ENCODE assay signal across 14 mouse cellular contexts in genomic region chr10:71332376-71332775, GRCm38 (mm10). TPM values are rescaled to one million over a fixed set of nuclear protein-coding genes. Genes with fewer than 3 reads are reported as not detected.
DNase-seq lines count a peak whose midpoint lies in the region; ATAC-seq and TF ChIP-seq lines count a peak whose summit lies in the region.
"Had no signal": no experiment of that assay in that cellular context is flagged by ENCODE, and none has a peak within 500 bp of the region (broad histone marks: within the 10 kb centered on the region; RNA-seq: fewer than 3 reads in every experiment).

No protein-coding gene starts in this region.

- H3K36me3 ChIP-seq in heart, postnatal 0 days (replicated peaks; ENCODE audit: control insufficient read depth, insufficient read depth, low read length) = peaks cover 70% of the 10 kb centered on the region
- H3K36me3 ChIP-seq in liver, embryonic 14.5 days (replicated peaks; ENCODE audit: control insufficient read depth, insufficient read depth, low read depth) = peaks cover 19% of the 10 kb centered on the region
- peaks cover 82% of the 10 kb centered on the region for H3K36me3 ChIP-seq in liver, embryonic 12.5 days
- peaks cover 17% of the 10 kb centered on the region for H3K36me3 ChIP-seq in ES-Bruce4 (ENCODE audit: control insufficient read depth, insufficient read depth, low read length, poor library complexity, severe bottlenecking)

- peak; percentile 11; the same call in 1 of the 2 replicates for TF ChIP-seq CTCF in heart, postnatal 0 days (IDR thresholded peaks at IDR 0.05; ENCODE audit: low read depth)
- TF ChIP-seq CTCF in liver, embryonic 14.5 days (IDR thresholded peaks at IDR 0.05; ENCODE audit: low read depth) = peak; percentile 40; the same call in 1 of the 2 replicates
- peak; percentile 43 for TF ChIP-seq CTCF in ES-Bruce4 (IDR thresholded peaks at IDR 0.05; ENCODE audit: low read depth, low read length)
- peak; percentile 5; the same call in 1 of the 2 replicates for TF ChIP-seq CTCF in brain, embryonic 14.5 days (IDR thresholded peaks at IDR 0.05; ENCODE audit: borderline replicate concordance, extremely low read depth, insufficient read depth, insufficient read length)

- TF ChIP-seq POLR2A in ES-Bruce4 (IDR thresholded peaks at IDR 0.05; ENCODE audit: insufficient read depth, low read length) = no peak
- TF ChIP-seq POLR2A in brain, embryonic 14.5 days (IDR thresholded peaks at IDR 0.05; ENCODE audit: borderline replicate concordance, extremely low read depth, insufficient read depth, insufficient read length, poor library complexity, severe bottlenecking) = no peak

- H3K27me3 ChIP-seq in heart, postnatal 0 days (ENCODE audit: control insufficient read depth, insufficient read depth, low read length) = no peaks in the 10 kb centered on the region
- no peaks in the 10 kb centered on the region for H3K27me3 ChIP-seq in liver, embryonic 14.5 days (ENCODE audit: control insufficient read depth, insufficient read depth, low read length)
- H3K27me3 ChIP-seq in liver, embryonic 12.5 days (replicated peaks) = no peaks in the 10 kb centered on the region
- H3K27me3 ChIP-seq in ES-Bruce4 (ENCODE audit: control insufficient read depth, insufficient read depth, low read length, poor library complexity, severe bottlenecking) = no peaks in the 10 kb centered on the region
- H3K27me3 ChIP-seq: hindbrain, embryonic 15.5 days; liver, embryonic 15.5 days had no signal

- WGBS in heart, postnatal 0 days = 92% methylated on average over 4 of the region's 4 CpGs
- 80% methylated on average over 4 of the region's 4 CpGs for WGBS in liver, embryonic 14.5 days (ENCODE audit: insufficient replicate concordance)
- 84% methylated on average over 4 of the region's 4 CpGs for WGBS in liver, embryonic 12.5 days (ENCODE audit: insufficient replicate concordance)

- no peak overlapping the region for H3K27ac ChIP-seq in heart, postnatal 0 days (ENCODE audit: low read depth)
- H3K27ac ChIP-seq in liver, embryonic 14.5 days = no peak overlapping the region
- H3K27ac ChIP-seq in liver, embryonic 12.5 days = no peak overlapping the region
- no peak overlapping the region for H3K27ac ChIP-seq in ES-Bruce4 (ENCODE audit: insufficient read depth, low read length)
- H3K27ac ChIP-seq: hindbrain, embryonic 15.5 days; liver, embryonic 15.5 days had no signal

- no peak for ATAC-seq in heart, postnatal 0 days (ENCODE audit: insufficient read depth, low read depth)
- ATAC-seq in liver, embryonic 14.5 days (ENCODE audit: insufficient read depth) = no peak
- ATAC-seq in liver, embryonic 12.5 days = no peak

- no peak for TF ChIP-seq EP300 in heart, postnatal 0 days (IDR thresholded peaks at IDR 0.05; ENCODE audit: low read depth)
- TF ChIP-seq EP300 in liver, embryonic 14.5 days (IDR thresholded peaks at IDR 0.05; ENCODE audit: low read depth) = no peak
- no peak for TF ChIP-seq EP300 in ES-Bruce4 (IDR thresholded peaks at IDR 0.05; ENCODE audit: insufficient read depth, low read depth, low read length)

- no peak overlapping the region for H3K4me2 ChIP-seq in heart, postnatal 0 days (ENCODE audit: low read depth, low read length)
- H3K4me2 ChIP-seq in liver, embryonic 14.5 days (ENCODE audit: low read depth) = no peak overlapping the region
- H3K4me2 ChIP-seq in liver, embryonic 12.5 days = no peak overlapping the region
- H3K4me2 ChIP-seq: hindbrain, embryonic 15.5 days; liver, embryonic 15.5 days had no signal

- no peak overlapping the region for H3K4me3 ChIP-seq in heart, postnatal 0 days (ENCODE audit: low read depth, low read length)
- H3K4me3 ChIP-seq in liver, embryonic 14.5 days (ENCODE audit: insufficient read depth in 1 of 2, low read depth in 2 of 2, low read length in 2 of 2) = no peak overlapping the region
- H3K4me3 ChIP-seq in liver, embryonic 12.5 days = no peak overlapping the region
- no peak overlapping the region for H3K4me3 ChIP-seq in ES-Bruce4 (ENCODE audit: low read depth, low read length)
- H3K4me3 ChIP-seq: hindbrain, embryonic 15.5 days; liver, embryonic 15.5 days; myocyte had no signal

- DNase-seq in heart, postnatal 0 days (ENCODE audit: low spot score) = no peak
- DNase-seq in heart, adult 18-20 months = no peak
- no peak for DNase-seq in liver, embryonic 14.5 days (ENCODE audit: low read depth in 3 of 3, low spot score in 3 of 3)
- DNase-seq in brain, embryonic 14.5 days (ENCODE audit: low read depth) = no peak
- DNase-seq in testis, postnatal 14 days (ENCODE audit: low spot score) = no peak
- DNase-seq in cerebellum, adult 9-11 months = no peak
- DNase-seq: cerebellum, adult 8-10 months; gastrocnemius, postnatal 14 days; right cerebral cortex, postnatal 25 days had no signal

- no peaks in the 10 kb centered on the region for H3K9me3 ChIP-seq in heart, postnatal 0 days (replicated peaks; ENCODE audit: control insufficient read depth, low read length)
- H3K9me3 ChIP-seq in liver, embryonic 14.5 days (ENCODE audit: control insufficient read depth, low read length) = no peaks in the 10 kb centered on the region
- H3K9me3 ChIP-seq in liver, embryonic 12.5 days (replicated peaks) = no peaks in the 10 kb centered on the region
- no peaks in the 10 kb centered on the region for H3K9me3 ChIP-seq in ES-Bruce4 (replicated peaks; ENCODE audit: control insufficient read depth, insufficient read depth, low read length, poor library complexity, severe bottlenecking)
- H3K9me3 ChIP-seq: hindbrain, embryonic 15.5 days; liver, embryonic 15.5 days had no signal

- H3K4me1 ChIP-seq in heart, postnatal 0 days (ENCODE audit: control insufficient read depth, insufficient read depth) = no peaks in the 10 kb centered on the region
- H3K4me1 ChIP-seq in liver, embryonic 14.5 days (replicated peaks; ENCODE audit: control insufficient read depth in 2 of 2, insufficient read depth in 2 of 2, low read length in 1 of 2) = no peaks in the 10 kb centered on the region
- peaks cover 1% of the 10 kb centered on the region; the same call in 1 of the 2 replicates for H3K4me1 ChIP-seq in liver, embryonic 12.5 days
- peaks cover 1% of the 10 kb centered on the region for H3K4me1 ChIP-seq in ES-Bruce4 (ENCODE audit: control insufficient read depth, insufficient read depth, low read length)
- H3K4me1 ChIP-seq: hindbrain, embryonic 15.5 days; liver, embryonic 15.5 days had no signal

- no peak overlapping the region for H3K9ac ChIP-seq in heart, postnatal 0 days (replicated peaks; ENCODE audit: low read depth, low read length)
- no peak overlapping the region for H3K9ac ChIP-seq in liver, embryonic 14.5 days (replicated peaks)
- no peak overlapping the region for H3K9ac ChIP-seq in liver, embryonic 12.5 days
- no peak overlapping the region for H3K9ac ChIP-seq in ES-Bruce4 (ENCODE audit: low read depth, poor library complexity, severe bottlenecking)
- H3K9ac ChIP-seq: hindbrain, embryonic 15.5 days; liver, embryonic 15.5 days had no signal

RNA-seq across cellular contexts. Expression of gene Cisd1, which starts 12.4 kb away (rescaled TPM):
- 134 and 170 TPM in 2 replicates for total RNA-seq in heart, postnatal 0 days (2014; rRNA removed; ENCODE audit: low replicate concordance)
- 403 and 429 TPM in 2 replicates for polyA plus RNA-seq in heart, postnatal 0 days (2015; fragmentation: Nextera tagmentation; extraction: Ambion mirVana)
- total RNA-seq in heart, adult 18-20 months (2021) = 100 to 1,000 TPM; 349 to 364 TPM
- polyA plus RNA-seq in liver, embryonic 14.5 days (2012; rRNA removed) = 17.3 and 29.9 TPM in 2 replicates
- 78.2 and 80.2 TPM in 2 replicates for polyA plus RNA-seq in liver, embryonic 14.5 days (2014; fragmentation: Nextera tagmentation; extraction: Ambion mirVana)
- 99.8 and 104 TPM in 2 replicates for polyA plus RNA-seq in liver, embryonic 12.5 days (2016; fragmentation: Nextera tagmentation; extraction: Ambion mirVana)
- polyA plus RNA-seq in ES-Bruce4 (2011; ENCODE audit: insufficient read depth, insufficient read length, low read depth, missing spikeins) = 78.9 and 90.4 TPM in 2 replicates
- 98.2 and 110 TPM in 2 replicates for polyA plus RNA-seq in brain, embryonic 14.5 days (2012; rRNA removed)

RNA-seq across cellular contexts. Expression of gene Ipmk, which starts 15.2 kb away (rescaled TPM):
- 6.8 and 8.0 TPM in 2 replicates for total RNA-seq in heart, postnatal 0 days (2014; rRNA removed; ENCODE audit: low replicate concordance)
- 4.9 TPM in 2 replicates for polyA plus RNA-seq in heart, postnatal 0 days (2015; fragmentation: Nextera tagmentation; extraction: Ambion mirVana)
- 10 to 100 TPM; 15.0 to 16.7 TPM for total RNA-seq in heart, adult 18-20 months (2021)
- 3.0 and 5.1 TPM in 2 replicates for polyA plus RNA-seq in liver, embryonic 14.5 days (2012; rRNA removed)
- polyA plus RNA-seq in liver, embryonic 14.5 days (2014; fragmentation: Nextera tagmentation; extraction: Ambion mirVana) = 7.9 and 9.5 TPM in 2 replicates
- 13.9 and 14.9 TPM in 2 replicates for polyA plus RNA-seq in liver, embryonic 12.5 days (2016; fragmentation: Nextera tagmentation; extraction: Ambion mirVana)
- polyA plus RNA-seq in ES-Bruce4 (2011; ENCODE audit: insufficient read depth, insufficient read length, low read depth, missing spikeins) = 39.9 and 41.4 TPM in 2 replicates
- 15.6 and 20.5 TPM in 2 replicates for polyA plus RNA-seq in brain, embryonic 14.5 days (2012; rRNA removed)

RNA-seq across cellular contexts. Expression of gene Ube2d1, which starts 47.3 kb away (rescaled TPM):
- 19.6 and 46.8 TPM in 2 replicates for total RNA-seq in heart, postnatal 0 days (2014; rRNA removed; ENCODE audit: low replicate concordance)
- 45.3 and 48.5 TPM in 2 replicates for polyA plus RNA-seq in heart, postnatal 0 days (2015; fragmentation: Nextera tagmentation; extraction: Ambion mirVana)
- 10 to 100 TPM; 39.5 to 41.9 TPM for total RNA-seq in heart, adult 18-20 months (2021)
- 6.9 and 7.3 TPM in 2 replicates for polyA plus RNA-seq in liver, embryonic 14.5 days (2012; rRNA removed)
- 6.8 and 7.0 TPM in 2 replicates for polyA plus RNA-seq in liver, embryonic 14.5 days (2014; fragmentation: Nextera tagmentation; extraction: Ambion mirVana)
- 12.0 and 12.5 TPM in 2 replicates for polyA plus RNA-seq in liver, embryonic 12.5 days (2016; fragmentation: Nextera tagmentation; extraction: Ambion mirVana)
- 66.7 and 71.4 TPM in 2 replicates for polyA plus RNA-seq in ES-Bruce4 (2011; ENCODE audit: insufficient read depth, insufficient read length, low read depth, missing spikeins)
- polyA plus RNA-seq in brain, embryonic 14.5 days (2012; rRNA removed) = 239 and 272 TPM in 2 replicates
